ENCODE assay signal across 8 mouse cellular contexts in genomic region chr4:127021989-127022626, GRCm38 (mm10). TPM values are rescaled to one million over a fixed set of nuclear protein-coding genes. Genes with fewer than 3 reads are reported as not detected.
DNase-seq lines count a peak whose midpoint lies in the region; ATAC-seq and TF ChIP-seq lines count a peak whose summit lies in the region.

No protein-coding gene starts in this region.

- H3K36me3 ChIP-seq in CH12.LX (replicated peaks in 1 of 2; ENCODE audit: control insufficient read depth in 1 of 2, insufficient read depth in 1 of 2, low read length in 1 of 2) = peaks cover 30 to 44% of the 10 kb centered on the region in 2 experiments
- H3K36me3 ChIP-seq in forebrain, embryonic 12.5 days (replicated peaks) = peaks cover 36% of the 10 kb centered on the region
- peaks cover 35% of the 10 kb centered on the region for H3K36me3 ChIP-seq in heart, postnatal 0 days (replicated peaks; ENCODE audit: control insufficient read depth, insufficient read depth, low read length)
- H3K36me3 ChIP-seq in liver, postnatal 0 days (replicated peaks; ENCODE audit: insufficient read depth, low read length) = peaks cover 42% of the 10 kb centered on the region
- peaks cover 36% of the 10 kb centered on the region for H3K36me3 ChIP-seq in neural tube, embryonic 14.5 days (ENCODE audit: control insufficient read depth, insufficient read depth, low read length)

- TF ChIP-seq CTCF in CH12.LX (conservative IDR thresholded peaks at IDR 0.05 in 1 of 2, IDR thresholded peaks at IDR 0.05 in 1 of 2; ENCODE audit: low read depth in 2 of 2, low read length in 2 of 2) = peak in 1 of 2 experiments; percentile 45; a peak in 2 of 4 replicates
- 0 out of 2 replicates have a peak, but pooled peaks have one; percentile 21 for TF ChIP-seq CTCF in heart, postnatal 0 days (IDR thresholded peaks at IDR 0.05; ENCODE audit: low read depth)
- TF ChIP-seq CTCF in liver, postnatal 0 days (IDR thresholded peaks at IDR 0.05; ENCODE audit: low read depth) = peak; percentile 58

- under 1% methylated on average over 47 of the region's 53 CpGs for WGBS in forebrain, embryonic 12.5 days
- under 1% methylated on average over 49 of the region's 53 CpGs for WGBS in heart, postnatal 0 days
- 1% methylated on average over 53 of the region's 53 CpGs for WGBS in large intestine, adult 2 months
- WGBS in liver, postnatal 0 days (ENCODE audit: insufficient replicate concordance) = 2% methylated on average over 53 of the region's 53 CpGs
- under 1% methylated on average over 53 of the region's 53 CpGs for WGBS in neural tube, embryonic 14.5 days

- no peak for TF ChIP-seq RAD21 in CH12.LX (IDR thresholded peaks at IDR 0.05; ENCODE audit: low read depth, low read length)

- H3K9ac ChIP-seq in CH12.LX (ENCODE audit: insufficient read depth, low read depth) = peak overlapping the region; percentile 100
- H3K9ac ChIP-seq in forebrain, embryonic 12.5 days = peak overlapping the region; percentile 100
- H3K9ac ChIP-seq in heart, postnatal 0 days (replicated peaks; ENCODE audit: low read depth, low read length) = peak overlapping the region; percentile 100
- H3K9ac ChIP-seq in liver, postnatal 0 days (replicated peaks) = peak overlapping the region; percentile 99
- H3K9ac ChIP-seq in neural tube, embryonic 14.5 days (replicated peaks; ENCODE audit: low read depth, low read length) = peak overlapping the region; percentile 100

- TF ChIP-seq EP300 in CH12.LX (IDR thresholded peaks at IDR 0.05; ENCODE audit: low read length) = no peak
- TF ChIP-seq EP300 in heart, postnatal 0 days (IDR thresholded peaks at IDR 0.05; ENCODE audit: low read depth) = no peak
- TF ChIP-seq EP300 in liver, postnatal 0 days (IDR thresholded peaks at IDR 0.05; ENCODE audit: low read depth) = 0 out of 2 replicates have a peak, but pooled peaks have one; percentile 22

- in situ Hi-C loops in CH12.LX (cut with MboI; ENCODE audit: low pct_ligation_motif_present, low pct_unique_long_range_greater_than_20kb, low sequenced_read_pairs) = no loop called here

- peaks cover 8 to 27% of the 10 kb centered on the region in 2 experiments; a peak in 3 of 4 replicates for H3K4me1 ChIP-seq in CH12.LX (ENCODE audit: control insufficient read depth in 1 of 2, insufficient read depth in 2 of 2)
- peaks cover 29% of the 10 kb centered on the region for H3K4me1 ChIP-seq in forebrain, embryonic 12.5 days
- peaks cover 19% of the 10 kb centered on the region for H3K4me1 ChIP-seq in heart, postnatal 0 days (ENCODE audit: control insufficient read depth, insufficient read depth)
- peaks cover 15% of the 10 kb centered on the region for H3K4me1 ChIP-seq in liver, postnatal 0 days (ENCODE audit: insufficient read depth)
- peaks cover 20% of the 10 kb centered on the region for H3K4me1 ChIP-seq in neural tube, embryonic 14.5 days (ENCODE audit: control insufficient read depth, insufficient read depth, low read length)

- H3K4me3 ChIP-seq in CH12.LX (replicated peaks in 1 of 3; ENCODE audit: low read depth in 2 of 3, low read length in 2 of 3, poor library complexity in 1 of 3) = peak overlapping the region; percentile 82 to 93 (median 90)
- H3K4me3 ChIP-seq in forebrain, embryonic 12.5 days (replicated peaks) = peak overlapping the region; percentile 100
- peak overlapping the region; percentile 99 for H3K4me3 ChIP-seq in heart, postnatal 0 days (ENCODE audit: low read depth, low read length)
- peak overlapping the region; percentile 97 for H3K4me3 ChIP-seq in liver, postnatal 0 days (ENCODE audit: low read depth, low read length)
- peak overlapping the region; percentile 98 for H3K4me3 ChIP-seq in neural tube, embryonic 14.5 days (ENCODE audit: low read depth, low read length)

- peak; percentile 90 for DNase-seq in CH12.LX (ENCODE audit: extremely low read depth)
- peak; percentile 83 for DNase-seq in c-Kit-positive CD71-positive TER-119-negative erythroid progenitor cells, embryonic 14.5 days (ENCODE audit: low read depth)
- DNase-seq in heart, postnatal 0 days (ENCODE audit: low spot score) = peak; percentile 93
- DNase-seq in large intestine, adult 2 months (ENCODE audit: low read depth, low spot score) = peak; percentile 62
- peak; percentile 92 for DNase-seq in liver, postnatal 0 days
- peak; percentile 87 for DNase-seq in testis, postnatal 10 days (ENCODE audit: low spot score)

- peak; percentile 72 for ATAC-seq in forebrain, embryonic 12.5 days (ENCODE audit: low FRiP score)
- ATAC-seq in heart, postnatal 0 days (ENCODE audit: insufficient read depth, low read depth) = peak; percentile 83
- ATAC-seq in liver, postnatal 0 days = peak; percentile 76
- peak; percentile 68 for ATAC-seq in neural tube, embryonic 14.5 days (ENCODE audit: low read depth)

- H3K27me3 ChIP-seq in CH12.LX (replicated peaks) = no peaks in the 10 kb centered on the region
- H3K27me3 ChIP-seq in forebrain, embryonic 12.5 days = no peaks in the 10 kb centered on the region
- H3K27me3 ChIP-seq in heart, postnatal 0 days (ENCODE audit: control insufficient read depth, insufficient read depth, low read length) = no peaks in the 10 kb centered on the region
- no peaks in the 10 kb centered on the region for H3K27me3 ChIP-seq in liver, postnatal 0 days (ENCODE audit: insufficient read depth, low read length)
- H3K27me3 ChIP-seq in neural tube, embryonic 14.5 days (ENCODE audit: control insufficient read depth, insufficient read depth, low read length) = no peaks in the 10 kb centered on the region; the same call in 1 of the 2 replicates

- H3K4me2 ChIP-seq in CH12.LX (ENCODE audit: insufficient read depth, low read depth, poor library complexity, severe bottlenecking) = no peak overlapping the region
- peak overlapping the region; percentile 91 for H3K4me2 ChIP-seq in forebrain, embryonic 12.5 days
- H3K4me2 ChIP-seq in heart, postnatal 0 days (ENCODE audit: low read depth, low read length) = peak overlapping the region; percentile 81
- H3K4me2 ChIP-seq in liver, postnatal 0 days (ENCODE audit: low read depth, low read length) = peak overlapping the region; percentile 93
- H3K4me2 ChIP-seq in neural tube, embryonic 14.5 days (ENCODE audit: low read depth, low read length) = peak overlapping the region; percentile 59

- H3K9me3 ChIP-seq in CH12.LX (replicated peaks; ENCODE audit: low read length) = no peaks in the 10 kb centered on the region
- H3K9me3 ChIP-seq in forebrain, embryonic 12.5 days = no peaks in the 10 kb centered on the region
- no peaks in the 10 kb centered on the region for H3K9me3 ChIP-seq in heart, postnatal 0 days (replicated peaks; ENCODE audit: control insufficient read depth, low read length)
- no peaks in the 10 kb centered on the region for H3K9me3 ChIP-seq in liver, postnatal 0 days (ENCODE audit: low read length)
- H3K9me3 ChIP-seq in neural tube, embryonic 14.5 days (ENCODE audit: control insufficient read depth, low read length) = no peaks in the 10 kb centered on the region

- peak overlapping the region; percentile 92 for H3K27ac ChIP-seq in CH12.LX (ENCODE audit: insufficient read depth, low read depth)
- H3K27ac ChIP-seq in forebrain, embryonic 12.5 days = peak overlapping the region; percentile 98
- peak overlapping the region; percentile 98 for H3K27ac ChIP-seq in heart, postnatal 0 days (ENCODE audit: low read depth)
- peak overlapping the region; percentile 98 for H3K27ac ChIP-seq in liver, postnatal 0 days (ENCODE audit: low read depth)
- peak overlapping the region; percentile 99 for H3K27ac ChIP-seq in neural tube, embryonic 14.5 days (ENCODE audit: low read depth, low read length)

- peak; percentile 63; the same call in 1 of the 2 replicates for TF ChIP-seq POLR2A in CH12.LX (IDR thresholded peaks at IDR 0.05; ENCODE audit: low read depth, low read length)

- dilution Hi-C loops in CH12.LX (cut with MboI; ENCODE audit: extremely low pct_ligation_motif_present, extremely low pct_unique_long_range_greater_than_20kb, low sequenced_read_pairs) = no loop called here

- peaks cover 57% of the 10 kb centered on the region for H3K79me2 ChIP-seq in CH12.LX (replicated peaks; ENCODE audit: control insufficient read depth, extremely low read depth, insufficient read depth, poor library complexity, severe bottlenecking)

RNA-seq across cellular contexts. Expression of gene Sfpq, which starts 1.0 kb away (rescaled TPM):
- 170 and 228 TPM in 2 replicates for total RNA-seq in CH12.LX (2012; rRNA removed)
- total RNA-seq in CH12.LX (2014; rRNA removed) = 146 and 199 TPM in 2 replicates
- polyA plus RNA-seq in CH12.LX (2012; ENCODE audit: insufficient read length, low read depth) = 560 and 668 TPM in 2 replicates
- 174 and 187 TPM in 2 replicates for polyA plus RNA-seq in forebrain, embryonic 12.5 days (2016; fragmentation: Nextera tagmentation; extraction: Ambion mirVana)
- 106 and 126 TPM in 2 replicates for total RNA-seq in heart, postnatal 0 days (2014; rRNA removed; ENCODE audit: low replicate concordance)
- polyA plus RNA-seq in heart, postnatal 0 days (2015; fragmentation: Nextera tagmentation; extraction: Ambion mirVana) = 37.1 and 39.8 TPM in 2 replicates
- polyA plus RNA-seq in large intestine, adult 2 months (2012; rRNA removed) = 13.4 and 23.3 TPM in 2 replicates
- polyA plus RNA-seq in liver, postnatal 0 days (2015; fragmentation: Nextera tagmentation; extraction: Ambion mirVana) = 26.2 and 32.2 TPM in 2 replicates
- 104 and 110 TPM in 2 replicates for polyA plus RNA-seq in neural tube, embryonic 14.5 days (2014; fragmentation: Nextera tagmentation; extraction: Ambion mirVana)

RNA-seq across cellular contexts. Expression of gene Zmym1, which starts 38.8 kb away (rescaled TPM):
- total RNA-seq in CH12.LX (2012; rRNA removed) (9.5 and 13.4 TPM in 2 replicates), CH12.LX (2014; rRNA removed) (25.0 and 26.5 TPM in 2 replicates)
- 20.4 and 23.5 TPM in 2 replicates for polyA plus RNA-seq in CH12.LX (2012; ENCODE audit: insufficient read length, low read depth)
- 29.7 and 30.6 TPM in 2 replicates for polyA plus RNA-seq in forebrain, embryonic 12.5 days (2016; fragmentation: Nextera tagmentation; extraction: Ambion mirVana)
- 3.2 and 6.6 TPM in 2 replicates for total RNA-seq in heart, postnatal 0 days (2014; rRNA removed; ENCODE audit: low replicate concordance)
- polyA plus RNA-seq in heart, postnatal 0 days (2015; fragmentation: Nextera tagmentation; extraction: Ambion mirVana) = 6.4 and 9.3 TPM in 2 replicates
- 1.1 and 1.4 TPM in 2 replicates for polyA plus RNA-seq in large intestine, adult 2 months (2012; rRNA removed)
- polyA plus RNA-seq in liver, postnatal 0 days (2015; fragmentation: Nextera tagmentation; extraction: Ambion mirVana) = 5.7 and 5.9 TPM in 2 replicates
- polyA plus RNA-seq in neural tube, embryonic 14.5 days (2014; fragmentation: Nextera tagmentation; extraction: Ambion mirVana) = 25.2 and 32.7 TPM in 2 replicates

RNA-seq across cellular contexts. Expression of gene Zmym4, which starts 54.2 kb away (rescaled TPM):
- total RNA-seq in CH12.LX (2012; rRNA removed) (13.6 and 14.9 TPM in 2 replicates), CH12.LX (2014; rRNA removed) (18.0 and 19.7 TPM in 2 replicates)
- 22.8 and 24.3 TPM in 2 replicates for polyA plus RNA-seq in CH12.LX (2012; ENCODE audit: insufficient read length, low read depth)
- 43.4 and 48.1 TPM in 2 replicates for polyA plus RNA-seq in forebrain, embryonic 12.5 days (2016; fragmentation: Nextera tagmentation; extraction: Ambion mirVana)
- 8.4 and 40.9 TPM in 2 replicates for total RNA-seq in heart, postnatal 0 days (2014; rRNA removed; ENCODE audit: low replicate concordance)
- polyA plus RNA-seq in heart, postnatal 0 days (2015; fragmentation: Nextera tagmentation; extraction: Ambion mirVana) = 7.9 and 9.4 TPM in 2 replicates
- polyA plus RNA-seq in large intestine, adult 2 months (2012; rRNA removed) = 1.8 and 2.9 TPM in 2 replicates
- 2.9 and 4.4 TPM in 2 replicates for polyA plus RNA-seq in liver, postnatal 0 days (2015; fragmentation: Nextera tagmentation; extraction: Ambion mirVana)
- 34.5 and 38.6 TPM in 2 replicates for polyA plus RNA-seq in neural tube, embryonic 14.5 days (2014; fragmentation: Nextera tagmentation; extraction: Ambion mirVana)

RNA-seq across cellular contexts. Expression of gene Zmym6, which starts 55.1 kb away (rescaled TPM):
- total RNA-seq in CH12.LX (2012; rRNA removed) = 6.4 and 7.8 TPM in 2 replicates
- 8.1 and 11.1 TPM in 2 replicates for total RNA-seq in CH12.LX (2014; rRNA removed)
- polyA plus RNA-seq in CH12.LX (2012; ENCODE audit: insufficient read length, low read depth) = 9.1 and 10.2 TPM in 2 replicates
- 35.3 and 36.6 TPM in 2 replicates for polyA plus RNA-seq in forebrain, embryonic 12.5 days (2016; fragmentation: Nextera tagmentation; extraction: Ambion mirVana)
- total RNA-seq in heart, postnatal 0 days (2014; rRNA removed; ENCODE audit: low replicate concordance) = 9.1 and 9.9 TPM in 2 replicates
- 7.0 and 7.8 TPM in 2 replicates for polyA plus RNA-seq in heart, postnatal 0 days (2015; fragmentation: Nextera tagmentation; extraction: Ambion mirVana)
- 2.1 and 3.1 TPM in 2 replicates for polyA plus RNA-seq in large intestine, adult 2 months (2012; rRNA removed)
- polyA plus RNA-seq in liver, postnatal 0 days (2015; fragmentation: Nextera tagmentation; extraction: Ambion mirVana) = 2.2 TPM in 2 replicates
- 41.2 and 45.7 TPM in 2 replicates for polyA plus RNA-seq in neural tube, embryonic 14.5 days (2014; fragmentation: Nextera tagmentation; extraction: Ambion mirVana)

Comparison
In these comparisons a context has a peak if more than half of its experiments do, and no peak if none do; other contexts are left out.
1. Peak in every context shown above with its lines: DNase-seq, ATAC-seq, H3K4me3 ChIP-seq and H3K27ac ChIP-seq.